Mouse (Mus musculus): ENCODE data around the gene Cpxm1.

GRCm38 (mm10) chr2:130388796-130389195 is 8.6 kb downstream of the Cpxm1 start:
- TF ChIP-seq CTCF (IDR thresholded peaks at IDR 0.05; ENCODE audit: low read depth) = peak; percentile 39
- no peak for TF ChIP-seq EP300 (IDR thresholded peaks at IDR 0.05; ENCODE audit: low read depth)

All from heart, postnatal 0 days (tissue).